Mouse (Mus musculus) small intestine, adult 2 months (tissue): ENCODE measurements at regions not wholly inside any gene's neighbourhood (a gene's known extent, or its start where the extent isn't known, plus 50 kb on each side); places are given as distances from the start of the nearest gene placed in this dataset.

Source experiments
- CTCF ChIP-seq: fragments of 200-500 bp; IDR thresholded peaks from 2 replicates; pipeline ENCODE4 v1.5.1; 2012; ENCODE audit warnings: low read depth, mild to moderate bottlenecking, control low read depth, inconsistent platforms, low read length, moderate library complexity, mixed read lengths; ENCODE audit not compliant: insufficient replicate concordance, insufficient read length; ENCODE audit errors: extremely low read depth
- POLR2A ChIP-seq: fragments of 200-500 bp; IDR thresholded peaks from 2 replicates; pipeline ENCODE4 v1.6.1; 2012; ENCODE audit warnings: low read depth, mild to moderate bottlenecking, control low read depth, inconsistent platforms, low read length, moderate library complexity

DNA sequence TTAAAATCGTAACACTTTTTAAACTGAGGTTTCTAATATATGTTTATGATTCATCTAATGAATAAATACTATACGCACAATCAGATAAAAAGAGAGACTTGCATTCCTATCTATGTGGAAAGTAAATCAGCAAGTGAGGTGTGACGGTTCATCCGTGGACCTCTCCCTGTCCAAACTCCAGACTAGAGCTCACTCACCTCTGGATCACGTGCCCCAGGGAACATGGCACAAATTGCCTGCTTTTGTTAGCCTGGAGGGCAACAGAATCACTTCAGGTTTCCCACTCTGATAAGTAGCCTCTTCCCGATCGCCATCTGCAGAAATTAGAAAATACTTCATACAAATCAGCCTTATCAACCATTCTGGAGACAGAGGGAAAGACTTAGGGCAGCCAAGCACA is 206.7 kb downstream of the Skap2 start:
- TF ChIP-seq CTCF (no peak), POLR2A (no peak)
